Mouse (Mus musculus): ENCODE measurements around the gene Radil. TPM values are rescaled to one million over a fixed set of nuclear protein-coding genes. Genes with fewer than 3 reads are reported as not detected.

Gene Radil
- total and polyA plus RNA-seq, 2 experiments from 2014 or later: 15.4 to 17.0 TPM

DNA sequence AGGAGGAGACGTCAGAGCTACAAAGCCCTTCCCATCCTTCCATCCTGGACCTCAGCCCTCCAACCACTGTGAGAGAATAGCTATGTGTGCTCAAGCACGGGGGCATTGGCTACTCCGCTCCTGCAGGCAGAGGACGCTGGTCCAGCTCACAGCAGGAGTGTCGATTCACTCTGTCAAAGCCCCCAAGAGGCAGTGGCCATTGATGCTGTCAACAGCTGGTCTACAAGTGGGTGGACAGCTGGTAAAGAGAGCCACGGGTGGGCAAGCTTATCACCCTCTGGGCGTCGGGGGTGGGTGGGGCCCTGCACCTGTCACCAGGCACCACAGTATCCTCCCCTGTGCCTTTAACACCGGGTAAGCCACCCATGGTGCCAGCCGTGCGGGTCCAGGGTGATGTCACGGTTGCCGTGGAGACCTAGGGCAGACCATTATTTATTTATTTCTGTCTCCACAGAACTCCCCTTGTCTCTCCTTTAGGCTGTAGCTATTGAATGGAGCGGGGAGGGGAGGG lies 32.8 kb upstream of the Radil start:
- WGBS: 17% methylated on average over 14 of the region's 14 CpGs
- H3K27me3 ChIP-seq (ENCODE audit: insufficient read depth, low read length): no peaks in the 10 kb centered on the region
- ATAC-seq (ENCODE audit: low FRiP score): peak; percentile 91
- H3K4me2 ChIP-seq (ENCODE audit: low read depth, low read length, poor library complexity, severe bottlenecking): peak overlapping the region; percentile 32
- H3K27ac ChIP-seq (ENCODE audit: low read depth, low read length): peak overlapping the region; percentile 72
- H3K4me1 ChIP-seq (ENCODE audit: insufficient read depth, low read length): peaks cover 9% of the 10 kb centered on the region; the same call in 1 of the 2 replicates
- no peak overlapping the region for H3K9ac ChIP-seq (replicated peaks; ENCODE audit: low read length, poor library complexity, severe bottlenecking)
- peak; percentile 49 for TF ChIP-seq CTCF (IDR thresholded peaks at IDR 0.05)
- DNase-seq (ENCODE audit: low spot score): peak; percentile 90
- no peak overlapping the region for H3K4me3 ChIP-seq (ENCODE audit: low read depth, low read length)
- H3K36me3 ChIP-seq (ENCODE audit: insufficient read depth, low read length): peaks cover 5% of the 10 kb centered on the region
- H3K9me3 ChIP-seq (ENCODE audit: low read length): no peaks in the 10 kb centered on the region

DNA sequence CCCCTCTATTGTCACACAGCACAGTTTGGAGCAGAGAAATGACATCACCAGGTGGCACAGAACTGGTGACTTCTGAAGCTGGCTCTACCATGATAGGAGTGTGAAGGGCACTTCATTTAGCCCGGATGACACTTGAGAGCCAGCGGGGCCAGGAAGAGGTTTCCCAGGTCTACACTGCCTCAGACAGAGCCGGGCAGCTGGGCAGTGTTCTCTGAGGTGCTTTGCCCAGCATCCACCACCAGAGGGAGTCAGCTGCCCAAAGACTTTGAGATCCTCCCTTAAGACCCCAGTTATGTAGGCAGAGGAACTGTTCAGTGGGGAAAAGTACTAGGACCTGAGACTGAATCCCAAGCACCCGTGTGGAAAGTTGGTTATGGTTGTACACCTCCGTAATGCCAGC lies 30.6 kb upstream of the Radil start:
- WGBS: 12% methylated on average over 5 of the region's 5 CpGs
- ATAC-seq (ENCODE audit: low FRiP score) (peak; percentile 55; the same call in 1 of the 2 replicates), DNase-seq (ENCODE audit: low spot score) (peak; percentile 81)
- Histone ChIP-seq H3K4me1 (ENCODE audit: insufficient read depth, low read length) (peaks cover 9% of the 10 kb centered on the region; the same call in 1 of the 2 replicates), H3K4me3 (ENCODE audit: low read depth, low read length) (no peak overlapping the region), H3K9me3 (ENCODE audit: low read length) (no peaks in the 10 kb centered on the region), H3K36me3 (ENCODE audit: insufficient read depth, low read length) (peaks cover 6% of the 10 kb centered on the region), H3K27ac (ENCODE audit: low read depth, low read length) (no peak overlapping the region), H3K9ac (replicated peaks; ENCODE audit: low read length, poor library complexity, severe bottlenecking) (no peak overlapping the region), H3K4me2 (ENCODE audit: low read depth, low read length, poor library complexity, severe bottlenecking) (no peak overlapping the region), H3K27me3 (ENCODE audit: insufficient read depth, low read length) (no peaks in the 10 kb centered on the region)
- TF ChIP-seq CTCF (IDR thresholded peaks at IDR 0.05): peak; percentile 93

DNA sequence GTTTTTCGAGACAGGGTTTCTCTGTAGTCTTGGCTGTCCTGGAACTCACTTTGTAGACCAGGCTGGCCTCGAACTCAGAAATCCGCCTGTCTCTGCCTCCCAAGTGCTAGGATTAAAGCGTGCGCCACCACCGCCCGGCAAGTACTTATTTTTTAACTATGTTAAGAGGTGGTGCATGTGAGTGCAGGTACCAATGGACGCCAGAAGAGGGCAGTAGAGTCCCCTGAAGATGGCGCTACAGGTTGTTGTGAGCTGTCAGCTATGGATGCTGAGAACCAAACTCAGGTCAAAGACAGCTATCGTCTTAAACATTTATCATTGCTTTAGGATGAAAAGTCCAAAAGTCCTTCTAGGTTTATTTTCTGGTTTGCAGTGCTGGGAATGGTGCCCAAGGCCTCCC lies 27.3 kb upstream of the Radil start:
- WGBS: 91% methylated on average over 10 of the region's 10 CpGs
- no peak for DNase-seq (ENCODE audit: low spot score)
- Histone ChIP-seq H3K36me3 (ENCODE audit: insufficient read depth, low read length) (peaks cover 7% of the 10 kb centered on the region), H3K4me2 (ENCODE audit: low read depth, low read length, poor library complexity, severe bottlenecking) (no peak overlapping the region), H3K9me3 (ENCODE audit: low read length) (no peaks in the 10 kb centered on the region), H3K9ac (replicated peaks; ENCODE audit: low read length, poor library complexity, severe bottlenecking) (no peak overlapping the region), H3K27ac (ENCODE audit: low read depth, low read length) (no peak overlapping the region), H3K27me3 (ENCODE audit: insufficient read depth, low read length) (no peaks in the 10 kb centered on the region), H3K4me1 (ENCODE audit: insufficient read depth, low read length) (no peaks in the 10 kb centered on the region), H3K4me3 (ENCODE audit: low read depth, low read length) (no peak overlapping the region)
- TF ChIP-seq CTCF (IDR thresholded peaks at IDR 0.05): peak; percentile 44
- no peak for ATAC-seq (ENCODE audit: low FRiP score)

DNA sequence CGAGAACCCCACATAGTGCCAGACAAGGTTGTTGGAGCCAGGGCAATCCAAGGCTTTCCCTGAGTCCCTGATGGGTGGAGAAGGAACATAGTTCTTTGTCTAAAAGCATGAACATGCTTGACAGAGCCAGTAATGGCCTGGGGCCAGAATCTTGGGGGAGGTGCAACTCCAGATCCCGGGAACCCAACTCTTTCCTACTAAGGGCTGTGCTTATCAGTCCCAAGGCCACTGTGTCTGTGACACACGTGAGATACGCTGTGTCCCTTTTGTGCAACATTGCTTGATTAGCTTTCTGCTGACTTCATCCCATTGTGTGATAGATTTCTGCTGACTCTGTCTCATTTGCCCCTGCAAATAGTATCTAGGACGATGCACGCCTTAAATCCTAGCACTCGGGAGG lies 25.9 kb upstream of the Radil start:
- Histone ChIP-seq H3K4me1 (ENCODE audit: insufficient read depth, low read length) (no peaks in the 10 kb centered on the region), H3K4me2 (ENCODE audit: low read depth, low read length, poor library complexity, severe bottlenecking) (no peak overlapping the region), H3K27ac (ENCODE audit: low read depth, low read length) (no peak overlapping the region), H3K9me3 (ENCODE audit: low read length) (no peaks in the 10 kb centered on the region), H3K27me3 (ENCODE audit: insufficient read depth, low read length) (no peaks in the 10 kb centered on the region), H3K9ac (replicated peaks; ENCODE audit: low read length, poor library complexity, severe bottlenecking) (no peak overlapping the region), H3K4me3 (ENCODE audit: low read depth, low read length) (no peak overlapping the region), H3K36me3 (ENCODE audit: insufficient read depth, low read length) (peaks cover 14% of the 10 kb centered on the region)
- no peak for TF ChIP-seq CTCF (IDR thresholded peaks at IDR 0.05)
- WGBS: 78% methylated on average over 7 of the region's 7 CpGs
- ATAC-seq (ENCODE audit: low FRiP score) (no peak), DNase-seq (ENCODE audit: low spot score) (no peak)

DNA sequence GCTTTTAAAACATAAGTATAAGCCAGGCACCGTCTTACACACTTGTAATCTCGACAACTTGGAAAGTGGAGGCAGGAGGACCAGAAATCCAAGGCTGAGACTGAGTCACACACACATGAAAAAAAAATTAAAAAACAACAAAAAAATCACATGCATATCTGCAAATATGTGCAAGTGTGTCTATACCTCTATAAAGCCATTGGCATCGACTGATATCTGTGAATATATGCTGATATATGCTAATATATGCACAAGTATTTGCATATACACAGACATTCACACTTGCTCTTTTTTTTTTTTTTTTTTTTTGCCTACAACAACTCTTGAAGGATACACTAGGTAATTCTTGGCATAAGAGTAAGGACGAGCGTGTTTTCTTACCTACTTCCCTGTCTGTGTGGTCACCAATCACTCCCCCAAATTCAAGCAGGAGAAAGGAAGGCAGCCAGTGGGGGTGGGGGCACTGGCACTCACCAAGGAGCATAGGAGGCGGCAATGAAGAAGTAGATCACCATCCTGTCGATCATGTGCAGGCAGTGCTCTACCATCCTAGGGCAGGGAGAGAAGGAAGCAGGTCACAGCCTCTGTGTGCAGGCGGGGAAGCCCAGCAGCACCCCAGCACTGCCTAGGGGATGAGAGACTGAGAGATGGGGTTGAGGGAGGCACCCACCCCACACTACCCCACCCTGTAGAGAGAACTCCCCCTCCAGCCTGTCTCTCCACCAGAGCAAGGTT lies 23.6 kb upstream of the Radil start:
- ATAC-seq (ENCODE audit: low FRiP score): no peak
- TF ChIP-seq CTCF (IDR thresholded peaks at IDR 0.05): no peak
- no peak for DNase-seq (ENCODE audit: low spot score)
- Histone ChIP-seq H3K27me3 (ENCODE audit: insufficient read depth, low read length) (no peaks in the 10 kb centered on the region), H3K4me2 (ENCODE audit: low read depth, low read length, poor library complexity, severe bottlenecking) (no peak overlapping the region), H3K27ac (ENCODE audit: low read depth, low read length) (no peak overlapping the region), H3K9ac (replicated peaks; ENCODE audit: low read length, poor library complexity, severe bottlenecking) (no peak overlapping the region; the same call in 1 of the 2 replicates), H3K36me3 (ENCODE audit: insufficient read depth, low read length) (peaks cover 14% of the 10 kb centered on the region), H3K4me3 (ENCODE audit: low read depth, low read length) (no peak overlapping the region), H3K4me1 (ENCODE audit: insufficient read depth, low read length) (no peaks in the 10 kb centered on the region), H3K9me3 (ENCODE audit: low read length) (no peaks in the 10 kb centered on the region)
- 75% methylated on average over 8 of the region's 8 CpGs for WGBS

DNA sequence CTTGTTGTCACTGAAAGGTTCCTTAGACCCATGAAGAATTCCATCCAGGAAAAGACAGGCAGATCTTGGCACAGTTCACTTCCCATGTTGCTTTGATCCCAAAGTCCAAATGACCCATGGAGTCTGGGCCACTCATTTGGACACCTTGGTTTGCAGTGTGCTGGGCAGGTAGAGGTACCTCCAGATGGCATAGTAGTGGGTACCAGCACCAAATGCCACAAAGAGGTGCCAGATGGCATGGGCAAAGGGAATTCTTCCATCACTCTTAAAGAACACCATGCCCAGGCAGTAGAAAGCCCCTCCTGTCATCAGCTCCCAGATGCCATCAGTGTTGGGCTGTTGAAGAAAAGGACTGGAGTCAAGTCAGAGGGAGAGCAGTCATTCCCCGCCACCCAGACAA lies 13.7 kb upstream of the Radil start:
- Histone ChIP-seq H3K4me3 (ENCODE audit: low read depth, low read length) (no peak overlapping the region), H3K9me3 (ENCODE audit: low read length) (no peaks in the 10 kb centered on the region), H3K27ac (ENCODE audit: low read depth, low read length) (no peak overlapping the region), H3K36me3 (ENCODE audit: insufficient read depth, low read length) (peaks cover 11% of the 10 kb centered on the region), H3K9ac (replicated peaks; ENCODE audit: low read length, poor library complexity, severe bottlenecking) (no peak overlapping the region), H3K4me2 (ENCODE audit: low read depth, low read length, poor library complexity, severe bottlenecking) (no peak overlapping the region), H3K4me1 (ENCODE audit: insufficient read depth, low read length) (no peaks in the 10 kb centered on the region), H3K27me3 (ENCODE audit: insufficient read depth, low read length) (no peaks in the 10 kb centered on the region)
- no peak for TF ChIP-seq CTCF (IDR thresholded peaks at IDR 0.05)
- 100% methylated on average over 1 of the region's 1 CpGs for WGBS
- ATAC-seq (ENCODE audit: low FRiP score) (no peak), DNase-seq (ENCODE audit: low spot score) (no peak)

Measured in midbrain, postnatal 0 days (tissue).